Mouse (Mus musculus) limb, embryonic 11.5 days (tissue): ENCODE measurements around the gene Myo3b. TPM values are rescaled to one million over a fixed set of nuclear protein-coding genes. Genes with fewer than 3 reads are reported as not detected.
"Not testable (repeated sequence)": the region's sequence is repeated elsewhere in the genome, so short reads cannot be mapped to it uniquely, and the experiment has no call there.

Experiments
- ATAC-seq: fragments of 200-750 bp; cut with Nextera tagmentation; 2 replicates; pipeline ENCODE4 v1.8.0; 2017; ENCODE audit warnings: low read depth; ENCODE audit not compliant: insufficient number of reproducible peaks, low FRiP score, low TSS enrichment
- DNase-seq: peaks from one replicate; pipeline ENCODE4 v3.0.0-alpha.2; 2015; ENCODE audit warnings: low spot score
- H3K27ac ChIP-seq: fragments of 300-500 bp; sonication (generic); replicated peaks from 2 replicates; pipeline ENCODE4 v1.5.1; 2014; ENCODE audit warnings: low read depth, mild to moderate bottlenecking, low read length
- H3K27me3 ChIP-seq: fragments of 300-500 bp; sonication (generic); 2 replicates; pipeline ENCODE4 v1.6.1; 2014; ENCODE audit warnings: mild to moderate bottlenecking, low read length, mixed read lengths; ENCODE audit not compliant: control insufficient read depth, insufficient read depth
- H3K36me3 ChIP-seq: fragments of 300-500 bp; sonication (generic); 2 replicates; pipeline ENCODE4 v1.6.1; 2014; ENCODE audit warnings: mild to moderate bottlenecking, low read length, moderate library complexity, mixed read lengths; ENCODE audit not compliant: control insufficient read depth, insufficient read depth
- H3K4me1 ChIP-seq: fragments of 300-500 bp; sonication (generic); 2 replicates; pipeline ENCODE4 v1.6.1; 2014; ENCODE audit warnings: low read length, mixed read lengths; ENCODE audit not compliant: control insufficient read depth, insufficient read depth
- H3K4me2 ChIP-seq: fragments of 300-500 bp; sonication (generic); 2 replicates; pipeline ENCODE4 v1.6.1; 2014; ENCODE audit warnings: low read depth, mild to moderate bottlenecking, moderate library complexity; ENCODE audit not compliant: severe bottlenecking
- H3K4me3 ChIP-seq: fragments of 300-500 bp; sonication (generic); 2 replicates; pipeline ENCODE4 v1.5.1; 2014; ENCODE audit warnings: low read depth, low read length
- H3K9ac ChIP-seq: fragments of 300-500 bp; sonication (generic); 2 replicates; pipeline ENCODE4 v1.6.1; 2014; ENCODE audit warnings: mild to moderate bottlenecking, low read length
- H3K9me3 ChIP-seq: fragments of 300-500 bp; sonication (generic); 2 replicates; pipeline ENCODE4 v1.6.1; 2016; ENCODE audit warnings: low read length; ENCODE audit not compliant: control insufficient read depth
- WGBS: fragments of 180-500 bp; shearing (Covaris S2); extraction: QIAGEN DNeasy Blood & Tissue Kit; methylation state at CpG from one replicate; pipeline ENCODE4 v1.1.7; 2014; 5-methylcytosine and 5-hydroxymethylcytosine counted together
- polyA plus RNA-seq: library from polyadenylated mRNA; unstranded; fragments of >200 nt; fragmentation: Nextera tagmentation; extraction: Ambion mirVana; gene quantifications from 2 replicates; pipeline ENCODE4 v1.2.1, GENCODE M21; 2014

Myo3b gene
- polyA plus RNA-seq, 1 experiment from 2014 or later, result not detected

DNA sequence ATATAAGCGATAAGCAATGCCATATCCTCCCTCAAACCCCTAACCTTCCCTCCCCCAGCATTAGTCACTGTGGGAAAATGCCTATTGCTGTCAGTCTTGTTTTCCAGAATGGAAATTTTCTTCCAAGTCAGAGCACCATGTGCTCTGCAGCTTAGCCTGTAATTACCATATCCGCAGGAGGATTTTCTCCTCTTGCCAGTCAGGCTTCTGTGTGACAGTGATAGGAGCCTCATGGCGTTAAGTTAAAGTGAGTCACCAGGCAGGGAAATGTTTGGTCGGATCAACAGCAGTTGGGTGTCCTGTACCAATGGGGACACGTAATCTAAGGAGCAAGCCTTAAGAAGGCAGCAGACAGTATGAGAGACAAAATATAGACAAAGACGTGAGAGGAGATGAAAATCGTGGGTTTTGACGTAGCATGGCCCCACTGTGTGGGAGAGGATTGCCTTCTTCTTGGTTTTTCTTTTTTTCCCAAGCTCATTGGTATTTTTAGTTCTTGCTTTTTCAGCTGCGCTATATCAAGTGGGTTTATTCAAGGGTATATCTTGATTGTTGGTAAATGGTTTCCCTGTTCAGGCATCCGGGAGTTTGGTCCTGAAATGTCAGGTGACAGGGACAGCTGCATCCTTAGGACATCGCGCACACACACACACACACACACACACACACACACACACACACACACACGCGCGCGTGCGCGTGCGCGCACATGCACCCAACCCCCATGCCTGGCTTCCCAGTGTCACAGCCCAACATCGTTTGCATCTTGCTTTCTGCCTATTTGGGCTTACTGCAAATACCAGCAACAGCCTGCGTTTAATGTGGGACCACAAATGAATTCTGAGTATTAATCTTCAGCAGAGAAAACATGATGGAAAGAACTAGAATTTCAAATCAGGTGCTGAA lies 171.8 kb downstream of the Myo3b start:
- ATAC-seq, result no peak
- no peak overlapping the region for H3K27ac ChIP-seq
- DNase-seq, result no peak
- no peaks in the 10 kb centered on the region for H3K36me3 ChIP-seq
- H3K27me3 ChIP-seq, result no peaks in the 10 kb centered on the region
- no peak overlapping the region for H3K4me3 ChIP-seq
- no peak overlapping the region for H3K9ac ChIP-seq
- H3K4me2 ChIP-seq, result no peak overlapping the region
- WGBS, result 85% methylated on average over 22 of the region's 22 CpGs
- no peaks in the 10 kb centered on the region; the same call in 1 of the 2 replicates for H3K9me3 ChIP-seq
- H3K4me1 ChIP-seq, result no peaks in the 10 kb centered on the region

- 85% methylated on average over 8 of the region's 8 CpGs for WGBS
- no peak overlapping the region for H3K4me2 ChIP-seq
- H3K9me3 ChIP-seq, result no peaks in the 10 kb centered on the region; the same call in 1 of the 2 replicates
- H3K27me3 ChIP-seq, result peaks cover under 1% of the 10 kb centered on the region; the same call in 1 of the 2 replicates
- no peak overlapping the region for H3K4me3 ChIP-seq
- DNase-seq (no peak), ATAC-seq (no peak)
- no peak overlapping the region for H3K27ac ChIP-seq
- H3K4me1 ChIP-seq, result 0 out of 2 replicates have a peak, but pooled peaks cover 2% of the 10 kb centered on the region
- H3K36me3 ChIP-seq, result no peaks in the 10 kb centered on the region
- H3K9ac ChIP-seq, result no peak overlapping the region
Observed at GRCm38 (mm10) chr2:70214401-70214800, 175.5 kb downstream of the Myo3b start.

GRCm38 (mm10) chr2:70217800-70218199 lies 178.9 kb downstream of the Myo3b start:
- H3K4me3 ChIP-seq, result no peak overlapping the region
- H3K4me1 ChIP-seq, result peaks cover 6% of the 10 kb centered on the region; the same call in 1 of the 2 replicates
- WGBS, result 80% methylated on average over 3 of the region's 3 CpGs
- no peaks in the 10 kb centered on the region for H3K9me3 ChIP-seq
- no peak overlapping the region for H3K27ac ChIP-seq
- H3K27me3 ChIP-seq, result peaks cover 2% of the 10 kb centered on the region; the same call in 1 of the 2 replicates
- DNase-seq (no peak), ATAC-seq (no peak)
- H3K9ac ChIP-seq, result no peak overlapping the region
- H3K4me2 ChIP-seq, result no peak overlapping the region
- H3K36me3 ChIP-seq, result no peaks in the 10 kb centered on the region

- DNase-seq (no peak), ATAC-seq (no peak)
- 30% methylated on average over 8 of the region's 8 CpGs for WGBS
- Histone ChIP-seq H3K36me3 (no peaks in the 10 kb centered on the region), H3K27ac (no peak overlapping the region), H3K4me1 (peaks cover 6% of the 10 kb centered on the region; the same call in 1 of the 2 replicates), H3K9me3 (no peaks in the 10 kb centered on the region), H3K9ac (no peak overlapping the region), H3K4me3 (no peak overlapping the region), H3K4me2 (no peak overlapping the region), H3K27me3 (peaks cover 2% of the 10 kb centered on the region; the same call in 1 of the 2 replicates)
Observed at GRCm38 (mm10) chr2:70218469-70218868, 179.5 kb downstream of the Myo3b start.

DNA sequence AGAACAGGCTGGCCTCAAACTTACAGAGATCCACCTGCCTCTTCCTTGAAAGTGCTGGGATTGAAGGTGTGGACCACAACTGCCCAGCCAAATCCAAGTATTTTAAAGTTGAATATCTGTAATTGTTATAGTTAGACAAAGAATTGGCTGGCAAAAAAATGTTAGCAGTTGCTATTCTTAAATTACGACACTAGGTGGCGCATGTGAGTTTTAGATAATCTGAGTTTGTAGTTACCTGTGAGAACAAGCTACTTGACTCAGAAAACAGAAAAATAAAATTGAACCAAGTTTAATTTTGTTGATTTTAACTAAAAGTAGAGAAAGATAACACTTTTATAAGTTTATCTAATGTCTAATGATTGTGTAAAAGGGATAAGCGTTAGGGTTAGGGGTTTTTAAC lies 187.8 kb downstream of the Myo3b start:
- Histone ChIP-seq H3K4me3 (no peak overlapping the region), H3K4me1 (peaks cover 4% of the 10 kb centered on the region; the same call in 1 of the 2 replicates), H3K9me3 (no peaks in the 10 kb centered on the region), H3K27me3 (no peaks in the 10 kb centered on the region), H3K27ac (no peak overlapping the region), H3K36me3 (no peaks in the 10 kb centered on the region), H3K4me2 (no peak overlapping the region), H3K9ac (no peak overlapping the region)
- DNase-seq (peak; percentile 23), ATAC-seq (no peak)
- WGBS, result 8% methylated on average over 3 of the region's 3 CpGs

DNA sequence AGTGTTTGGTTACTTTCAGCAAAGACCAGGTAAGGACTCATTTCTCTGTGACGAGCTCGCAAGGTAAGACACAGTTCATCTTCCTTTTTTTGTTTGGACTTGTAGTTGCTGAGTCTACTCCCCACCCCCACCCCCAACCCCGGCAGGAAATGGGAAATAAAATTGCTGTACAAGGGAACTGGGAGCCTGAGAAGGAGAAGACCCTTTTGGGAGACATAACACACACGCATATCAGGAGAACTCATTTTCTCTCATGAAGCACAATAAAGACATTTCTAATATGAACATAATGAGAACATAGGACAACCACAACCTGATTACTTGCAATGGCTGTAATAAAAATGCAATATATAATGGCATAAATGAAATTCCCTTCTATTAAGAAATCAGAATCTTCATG lies 195.5 kb downstream of the Myo3b start:
- H3K27me3 ChIP-seq, ATAC-seq, DNase-seq, H3K4me2 ChIP-seq, H3K9ac ChIP-seq, H3K4me1 ChIP-seq, H3K27ac ChIP-seq, H3K36me3 ChIP-seq, H3K9me3 ChIP-seq, H3K4me3 ChIP-seq: not testable (repeated sequence)
- 82% methylated on average over 3 of the region's 4 CpGs for WGBS

- H3K9ac ChIP-seq, result no peak overlapping the region
- no peak overlapping the region for H3K4me3 ChIP-seq
- no peaks in the 10 kb centered on the region for H3K4me1 ChIP-seq
- H3K4me2 ChIP-seq, result no peak overlapping the region
- no peaks in the 10 kb centered on the region for H3K27me3 ChIP-seq
- ATAC-seq, result no peak
- no peaks in the 10 kb centered on the region for H3K36me3 ChIP-seq
- no peak for DNase-seq
- H3K27ac ChIP-seq, result no peak overlapping the region
- WGBS, result 82% methylated on average over 4 of the region's 4 CpGs
- no peaks in the 10 kb centered on the region for H3K9me3 ChIP-seq
Observed at GRCm38 (mm10) chr2:70245981-70246380, 207.1 kb downstream of the Myo3b start.

- Histone ChIP-seq H3K27ac (no peak overlapping the region), H3K9me3 (no peaks in the 10 kb centered on the region), H3K4me1 (no peaks in the 10 kb centered on the region), H3K4me3 (no peak overlapping the region), H3K9ac (no peak overlapping the region), H3K27me3 (no peaks in the 10 kb centered on the region), H3K36me3 (no peaks in the 10 kb centered on the region), H3K4me2 (no peak overlapping the region)
- whole genome bisulfite sequencing, result 91% methylated on average over 7 of the region's 7 CpGs
- no peak for ATAC-seq
- DNase-seq, result no peak
Observed at GRCm38 (mm10) chr2:70248616-70249015, 209.7 kb downstream of the Myo3b start.
